22 mouse cellular contexts compared by ENCODE assay signal in the genomic region with DNA sequence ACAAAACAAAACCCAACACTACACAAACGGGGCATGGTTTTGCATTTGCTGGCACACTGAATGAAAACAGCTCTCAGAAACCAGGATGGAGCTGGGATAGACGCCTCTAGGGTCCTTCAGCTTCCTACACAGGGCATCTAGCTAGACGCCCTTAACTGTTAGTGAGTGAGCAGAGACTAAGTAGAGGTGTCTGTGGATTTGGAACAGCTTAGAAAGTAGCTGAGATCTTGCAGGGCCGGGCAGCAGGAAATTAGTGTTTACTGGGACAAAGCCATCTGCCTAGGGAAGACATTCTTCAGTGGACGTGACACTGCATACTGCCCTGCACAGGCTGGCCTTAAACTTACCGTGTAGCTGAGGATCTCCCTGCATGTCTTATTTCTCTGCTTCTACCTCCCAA. TPM values are rescaled to one million over a fixed set of nuclear protein-coding genes. Genes with fewer than 3 reads are reported as not detected.
A peak's percentile ranks its signal among the peaks of the same experiment; 100 is the strongest.
DNase-seq lines count a peak whose midpoint lies in the region; ATAC-seq and TF ChIP-seq lines count a peak whose summit lies in the region.
"Had no signal": no experiment of that assay in that cellular context is flagged by ENCODE, and none has a peak within 500 bp of the region (broad histone marks: within the 10 kb centered on the region; RNA-seq: fewer than 3 reads in every experiment).

No protein-coding gene starts in this region.

- peak overlapping the region; percentile 66; the same call in 1 of the 2 replicates for H3K4me2 ChIP-seq in heart, embryonic 14.5 days (ENCODE audit: low read length)
- H3K4me2 ChIP-seq in midbrain, embryonic 11.5 days, result no peak overlapping the region
- H3K4me2 ChIP-seq in midbrain, embryonic 15.5 days, result no peak overlapping the region
- peak overlapping the region; percentile 55; the same call in 1 of the 2 replicates for H3K4me2 ChIP-seq in intestine, postnatal 0 days (replicated peaks; ENCODE audit: low read depth)

- H3K9me3 ChIP-seq in heart, embryonic 14.5 days (ENCODE audit: control insufficient read depth, low read length), result no peaks in the 10 kb centered on the region
- H3K9me3 ChIP-seq in midbrain, embryonic 11.5 days (ENCODE audit: control insufficient read depth, low read length), result no peaks in the 10 kb centered on the region
- no peaks in the 10 kb centered on the region for H3K9me3 ChIP-seq in midbrain, embryonic 15.5 days
- no peaks in the 10 kb centered on the region for H3K9me3 ChIP-seq in intestine, postnatal 0 days (ENCODE audit: control insufficient read depth)
- H3K9me3 ChIP-seq: forebrain, embryonic 13.5 days; limb, embryonic 10.5 days; neural tube, embryonic 13.5 days had no signal

- H3K4me1 ChIP-seq in heart, embryonic 14.5 days (ENCODE audit: control insufficient read depth in 2 of 2, insufficient read depth in 2 of 2, low read length in 2 of 2), result peaks cover 9 to 10% of the 10 kb centered on the region in 2 experiments; a peak in 3 of 4 replicates
- no peaks in the 10 kb centered on the region for H3K4me1 ChIP-seq in midbrain, embryonic 11.5 days (ENCODE audit: control insufficient read depth, insufficient read depth, low read length)
- no peaks in the 10 kb centered on the region for H3K4me1 ChIP-seq in midbrain, embryonic 15.5 days
- H3K4me1 ChIP-seq in intestine, postnatal 0 days (replicated peaks; ENCODE audit: control insufficient read depth, insufficient read depth, low read length), result 0 out of 2 replicates have a peak, but pooled peaks cover 4% of the 10 kb centered on the region
- H3K4me1 ChIP-seq: neural tube, embryonic 13.5 days had no signal

- no peak for ATAC-seq in heart, embryonic 14.5 days (ENCODE audit: insufficient number of reproducible peaks, insufficient read depth, low FRiP score, low read depth)
- ATAC-seq in midbrain, embryonic 11.5 days (ENCODE audit: low FRiP score), result no peak
- ATAC-seq in midbrain, embryonic 15.5 days (replicated peaks), result no peak
- ATAC-seq in intestine, postnatal 0 days, result no peak
- ATAC-seq: forebrain, embryonic 13.5 days; liver, postnatal 0 days had no signal

- no peak for TF ChIP-seq CTCF in intestine, postnatal 0 days (IDR thresholded peaks at IDR 0.05; ENCODE audit: low read depth)

- H3K27me3 ChIP-seq in heart, embryonic 14.5 days (ENCODE audit: control insufficient read depth, insufficient read depth, low read length), result no peaks in the 10 kb centered on the region
- H3K27me3 ChIP-seq in midbrain, embryonic 11.5 days (ENCODE audit: control insufficient read depth, insufficient read depth, low read length), result no peaks in the 10 kb centered on the region
- no peaks in the 10 kb centered on the region for H3K27me3 ChIP-seq in midbrain, embryonic 15.5 days (replicated peaks)
- no peaks in the 10 kb centered on the region for H3K27me3 ChIP-seq in intestine, postnatal 0 days (replicated peaks; ENCODE audit: control insufficient read depth, insufficient read depth, low read length)
- H3K27me3 ChIP-seq: forebrain, embryonic 13.5 days; neural tube, embryonic 13.5 days had no signal

- DNase-seq in heart, postnatal 25 days (ENCODE audit: low spot score), result no peak
- no peak for DNase-seq in midbrain, embryonic 11.5 days (ENCODE audit: low spot score, missing footprints)
- peak; percentile 33 to 52 for DNase-seq in lung, postnatal 4 days
- DNase-seq in ovary, postnatal 36 days (ENCODE audit: low spot score), result no peak
- DNase-seq: liver, postnatal 0 days; spleen, adult 18-20 months; thymus, postnatal 36 days had no signal

- peak overlapping the region; percentile 8 to 29; a peak in 1 of 4 replicates for H3K27ac ChIP-seq in heart, embryonic 14.5 days (replicated peaks in 1 of 2; ENCODE audit: control insufficient read depth in 1 of 2, insufficient read depth in 1 of 2, low read depth in 2 of 2, low read length in 2 of 2)
- H3K27ac ChIP-seq in midbrain, embryonic 11.5 days (ENCODE audit: low read depth, low read length), result no peak overlapping the region
- no peak overlapping the region for H3K27ac ChIP-seq in midbrain, embryonic 15.5 days
- H3K27ac ChIP-seq in intestine, postnatal 0 days (ENCODE audit: low read depth, low read length), result no peak overlapping the region
- H3K27ac ChIP-seq: forebrain, embryonic 13.5 days; limb, embryonic 10.5 days; neural tube, embryonic 13.5 days had no signal

- H3K9ac ChIP-seq in heart, embryonic 14.5 days (ENCODE audit: low read length), result no peak overlapping the region
- H3K9ac ChIP-seq in midbrain, embryonic 11.5 days (ENCODE audit: low read length), result 0 out of 2 replicates have a peak overlapping the region, but pooled peaks have one; percentile 9
- H3K9ac ChIP-seq in midbrain, embryonic 15.5 days, result no peak overlapping the region
- no peak overlapping the region for H3K9ac ChIP-seq in intestine, postnatal 0 days (ENCODE audit: low read depth, low read length)
- H3K9ac ChIP-seq: forebrain, embryonic 13.5 days; liver, postnatal 0 days; neural tube, embryonic 13.5 days had no signal

- H3K36me3 ChIP-seq in heart, embryonic 14.5 days (ENCODE audit: control insufficient read depth, insufficient read depth, low read length), result no peaks in the 10 kb centered on the region
- no peaks in the 10 kb centered on the region for H3K36me3 ChIP-seq in midbrain, embryonic 11.5 days (ENCODE audit: control insufficient read depth, insufficient read depth, low read length)
- no peaks in the 10 kb centered on the region for H3K36me3 ChIP-seq in midbrain, embryonic 15.5 days (replicated peaks)
- H3K36me3 ChIP-seq in intestine, postnatal 0 days (ENCODE audit: control insufficient read depth, insufficient read depth), result no peaks in the 10 kb centered on the region
- H3K36me3 ChIP-seq: limb, embryonic 10.5 days; neural tube, embryonic 13.5 days had no signal

- intact Hi-C loops in heart, postnatal 25 days (cut with DNase I), result loop anchor here (5.0 kb wide), 1 partner anchor 187 kb away; the partner anchor contains the start of genes Hexdc and Ogfod3

- no peak overlapping the region for H3K4me3 ChIP-seq in heart, embryonic 14.5 days (ENCODE audit: control insufficient read depth in 1 of 2, insufficient read depth in 1 of 2, low read depth in 1 of 2, low read length in 2 of 2)
- H3K4me3 ChIP-seq in midbrain, embryonic 11.5 days (ENCODE audit: low read depth, low read length), result no peak overlapping the region
- H3K4me3 ChIP-seq in midbrain, embryonic 15.5 days, result no peak overlapping the region
- no peak overlapping the region for H3K4me3 ChIP-seq in intestine, postnatal 0 days (ENCODE audit: low read depth, low read length)
- H3K4me3 ChIP-seq: forebrain, embryonic 13.5 days had no signal

- 35% methylated on average over 6 of the region's 6 CpGs for WGBS in heart, embryonic 14.5 days
- 73% methylated on average over 6 of the region's 6 CpGs for WGBS in midbrain, embryonic 11.5 days
- WGBS in midbrain, embryonic 15.5 days, result 73% methylated on average over 6 of the region's 6 CpGs
- WGBS in intestine, postnatal 0 days, result 50% methylated on average over 6 of the region's 6 CpGs

RNA-seq across cellular contexts. Expression of gene Cd7, which starts 23.7 kb away (rescaled TPM):
- not detected in 2 replicates for polyA plus RNA-seq in heart, embryonic 14.5 days (2014; fragmentation: Nextera tagmentation; extraction: Ambion mirVana)
- under 1 TPM; 0.28 to 0.57 TPM for total RNA-seq in heart, postnatal 25 days (2021)
- polyA plus RNA-seq in midbrain, embryonic 11.5 days (2014; fragmentation: Nextera tagmentation; extraction: Ambion mirVana), result not detected in 2 replicates
- not detected in 2 replicates for polyA plus RNA-seq in midbrain, embryonic 15.5 days (2015; fragmentation: Nextera tagmentation; extraction: Ambion mirVana)
- 2.2 and 2.3 TPM in 2 replicates for polyA plus RNA-seq in intestine, postnatal 0 days (2015; fragmentation: Nextera tagmentation; extraction: Ambion mirVana)
- polyA plus RNA-seq: C2C12; embryonic facial prominence, embryonic 11.5 days; forebrain, embryonic 13.5 days; hindbrain, embryonic 11.5 days; limb, embryonic 10.5 days had no signal

RNA-seq across cellular contexts. Expression of gene Csnk1d, which starts 24.3 kb away (rescaled TPM):
- 45.1 and 45.6 TPM in 2 replicates for polyA plus RNA-seq in heart, embryonic 14.5 days (2014; fragmentation: Nextera tagmentation; extraction: Ambion mirVana)
- total RNA-seq in heart, postnatal 25 days (2021), result 10 to 100 TPM; 50.7 to 56.5 TPM
- polyA plus RNA-seq in midbrain, embryonic 11.5 days (2014; fragmentation: Nextera tagmentation; extraction: Ambion mirVana), result 60.9 and 71.3 TPM in 2 replicates
- polyA plus RNA-seq in midbrain, embryonic 15.5 days (2015; fragmentation: Nextera tagmentation; extraction: Ambion mirVana), result 173 and 176 TPM in 2 replicates
- polyA plus RNA-seq in intestine, postnatal 0 days (2015; fragmentation: Nextera tagmentation; extraction: Ambion mirVana), result 62.0 and 65.6 TPM in 2 replicates

RNA-seq across cellular contexts. Expression of gene Sectm1b, which starts 47.9 kb away (rescaled TPM):
- not detected in 2 replicates for polyA plus RNA-seq in heart, embryonic 14.5 days (2014; fragmentation: Nextera tagmentation; extraction: Ambion mirVana)
- total RNA-seq in heart, postnatal 25 days (2021), result not detected
- polyA plus RNA-seq in midbrain, embryonic 11.5 days (2014; fragmentation: Nextera tagmentation; extraction: Ambion mirVana), result not detected in 2 replicates
- not detected in 2 replicates for polyA plus RNA-seq in midbrain, embryonic 15.5 days (2015; fragmentation: Nextera tagmentation; extraction: Ambion mirVana)
- 159 and 166 TPM in 2 replicates for polyA plus RNA-seq in intestine, postnatal 0 days (2015; fragmentation: Nextera tagmentation; extraction: Ambion mirVana)
- total RNA-seq: common myeloid progenitor, adult 5-6 weeks; granulocyte monocyte progenitor cell, adult 5-6 weeks; left cerebral cortex, adult 2 months; liver, adult 2 months; megakaryocyte-erythroid progenitor cell, adult 5-6 weeks; monocyte, adult 5-6 weeks had no signal
- polyA plus RNA-seq: C2C12; embryonic facial prominence, embryonic 11.5 days; forebrain, embryonic 13.5 days; hindbrain, embryonic 11.5 days; limb, embryonic 10.5 days; neural tube, embryonic 13.5 days had no signal

Comparison
In these comparisons a context has a peak if more than half of its experiments do, and no peak if none do; other contexts are left out.
1. H3K27ac ChIP-seq: peak in heart, embryonic 14.5 days (2 of 2); none in midbrain, embryonic 11.5 days (single experiment), midbrain, embryonic 15.5 days (single experiment) and intestine, postnatal 0 days (single experiment).
2. H3K4me2 ChIP-seq: peak in heart, embryonic 14.5 days (single experiment) and intestine, postnatal 0 days (single experiment); none in midbrain, embryonic 11.5 days (single experiment) and midbrain, embryonic 15.5 days (single experiment).
3. DNase-seq: peak in lung, postnatal 4 days (2 of 2); none in heart, postnatal 25 days (single experiment), midbrain, embryonic 11.5 days (single experiment) and ovary, postnatal 36 days (single experiment).
4. RNA of gene Sectm1b, which starts 47.9 kb away (polyA plus RNA-seq): 159 to 166 TPM in intestine, postnatal 0 days; not detected in heart, embryonic 14.5 days, not detected in midbrain, embryonic 11.5 days and not detected in midbrain, embryonic 15.5 days; every median in the first group is over 100 times any median in the second.